Mouse (Mus musculus): ENCODE results near the gene Vasn. TPM values are rescaled to one million over a fixed set of nuclear protein-coding genes. Genes with fewer than 3 reads are reported as not detected.

Vasn gene
- polyA plus RNA-seq, 1 experiment from 2014 or later: 24.1 TPM

DNA sequence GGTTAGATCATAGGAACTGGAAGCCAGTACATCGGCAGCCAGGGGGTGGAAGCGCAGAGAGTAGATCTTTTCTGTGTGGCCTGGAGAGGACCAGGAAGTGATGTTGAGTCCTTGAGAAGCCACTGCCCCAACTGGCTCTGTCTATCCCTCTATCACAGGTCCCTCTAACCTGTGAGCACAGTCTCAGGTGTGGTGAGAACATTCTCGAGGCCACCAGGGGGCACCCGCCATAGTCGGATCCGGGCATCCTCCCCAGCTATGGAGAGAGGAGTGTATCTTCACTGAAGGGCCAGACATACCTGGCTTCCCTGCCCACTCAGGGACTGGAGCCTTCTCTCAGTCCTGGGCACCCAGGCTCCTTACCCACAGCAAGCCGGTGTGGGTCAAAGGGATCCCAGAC is 7.7 kb upstream of the Vasn start:
- H3K27ac ChIP-seq: no peak overlapping the region
- no peak overlapping the region for H3K4me2 ChIP-seq (replicated peaks)
- WGBS: 38% methylated on average over 7 of the region's 7 CpGs

DNA sequence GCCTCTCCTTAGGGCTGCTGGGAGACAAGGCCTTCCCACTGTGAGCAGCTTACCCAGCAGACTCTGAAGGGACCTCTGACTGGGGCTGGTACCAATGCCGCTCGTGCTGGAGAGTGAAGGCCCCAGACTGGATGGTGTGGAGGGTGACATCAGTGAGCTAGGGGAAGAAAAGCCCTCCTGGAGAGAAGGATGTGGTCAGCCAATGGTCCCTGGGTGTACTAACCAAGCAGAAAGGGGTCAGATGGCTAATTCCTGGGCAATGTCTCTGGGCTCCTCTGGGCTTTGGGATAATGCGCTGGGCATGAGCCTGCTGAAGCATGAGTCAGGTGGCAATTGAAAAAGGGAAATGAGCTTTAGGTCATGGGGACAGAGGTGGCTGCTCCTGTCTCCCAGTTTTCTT is 6.1 kb upstream of the Vasn start:
- H3K4me3 ChIP-seq: no peak overlapping the region
- H3K9ac ChIP-seq: no peak overlapping the region
- no peaks in the 10 kb centered on the region for H3K9me3 ChIP-seq
- no peaks in the 10 kb centered on the region for H3K27me3 ChIP-seq
- no peaks in the 10 kb centered on the region for H3K4me1 ChIP-seq
- H3K27ac ChIP-seq: no peak overlapping the region
- H3K4me2 ChIP-seq (replicated peaks): no peak overlapping the region
- WGBS: 88% methylated on average over 3 of the region's 3 CpGs
- no peak for ATAC-seq (ENCODE audit: insufficient number of reproducible peaks, insufficient read depth, low FRiP score, low TSS enrichment)
- H3K36me3 ChIP-seq: 0 out of 2 replicates have a peak, but pooled peaks cover 13% of the 10 kb centered on the region

More for the DNA sequence above, 7.7 kb upstream of the Vasn start:
- Histone ChIP-seq H3K4me1 (no peaks in the 10 kb centered on the region), H3K36me3 (peaks cover 20% of the 10 kb centered on the region), H3K27me3 (no peaks in the 10 kb centered on the region), H3K9ac (no peak overlapping the region), H3K9me3 (no peaks in the 10 kb centered on the region), H3K4me3 (no peak overlapping the region)
- 0 out of 2 replicates have a peak, but pooled peaks have one; percentile 24 for ATAC-seq (ENCODE audit: insufficient number of reproducible peaks, insufficient read depth, low FRiP score, low TSS enrichment)

DNA sequence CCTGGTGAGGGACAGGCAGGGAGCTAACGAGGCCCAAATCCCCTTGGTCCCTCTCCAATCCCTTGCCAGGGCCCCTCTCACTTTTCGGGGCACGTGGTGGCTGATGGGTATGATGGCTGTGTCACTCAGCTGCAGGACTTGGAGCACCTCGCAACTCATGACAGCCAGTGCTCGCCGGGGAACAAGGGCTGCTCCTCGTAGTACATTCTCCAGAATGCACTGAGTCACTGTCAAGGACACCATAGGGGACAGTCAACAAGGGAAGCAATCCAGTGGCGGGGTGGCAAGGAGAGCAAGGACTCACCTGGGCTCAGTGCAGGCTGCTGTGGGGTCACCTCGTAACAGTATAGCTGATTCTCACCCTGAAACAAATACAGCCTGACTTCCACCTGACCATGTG is 5.1 kb upstream of the Vasn start:
- no peaks in the 10 kb centered on the region for H3K9me3 ChIP-seq
- H3K27me3 ChIP-seq: no peaks in the 10 kb centered on the region
- no peak overlapping the region for H3K27ac ChIP-seq
- no peak overlapping the region for H3K9ac ChIP-seq
- ATAC-seq (ENCODE audit: insufficient number of reproducible peaks, insufficient read depth, low FRiP score, low TSS enrichment): no peak
- 0 out of 2 replicates have a peak, but pooled peaks cover 13% of the 10 kb centered on the region for H3K36me3 ChIP-seq
- WGBS: 91% methylated on average over 9 of the region's 9 CpGs
- H3K4me2 ChIP-seq (replicated peaks): no peak overlapping the region
- H3K4me1 ChIP-seq: peaks cover 5% of the 10 kb centered on the region; the same call in 1 of the 2 replicates
- no peak overlapping the region for H3K4me3 ChIP-seq

DNA sequence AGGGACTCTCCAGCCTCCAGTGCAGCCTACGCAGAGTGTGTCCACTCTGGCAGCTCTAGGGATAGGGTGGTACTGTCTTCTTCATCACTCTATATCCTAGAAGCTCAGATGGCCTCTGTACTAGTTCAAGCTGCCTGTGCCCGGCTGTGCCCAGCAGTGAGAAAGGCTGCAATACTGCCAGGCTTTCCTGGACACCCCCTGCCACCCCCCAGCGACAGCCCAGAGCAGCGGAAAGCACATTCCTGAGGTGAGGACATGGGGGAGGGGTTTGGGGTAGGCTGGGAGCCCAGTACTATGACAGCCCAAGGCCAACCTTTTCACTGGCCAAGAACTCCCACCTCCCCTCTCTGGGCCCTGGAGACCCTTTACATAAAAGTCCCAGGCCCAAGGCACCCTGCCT is 4.0 kb upstream of the Vasn start:
- ATAC-seq (ENCODE audit: insufficient number of reproducible peaks, insufficient read depth, low FRiP score, low TSS enrichment): no peak
- Histone ChIP-seq H3K27ac (no peak overlapping the region), H3K36me3 (0 out of 2 replicates have a peak, but pooled peaks cover 13% of the 10 kb centered on the region), H3K4me1 (peaks cover 10% of the 10 kb centered on the region), H3K4me3 (no peak overlapping the region), H3K9me3 (no peaks in the 10 kb centered on the region), H3K4me2 (replicated peaks) (no peak overlapping the region), H3K9ac (no peak overlapping the region), H3K27me3 (no peaks in the 10 kb centered on the region)
- 67% methylated on average over 4 of the region's 4 CpGs for whole genome bisulfite sequencing

GRCm38 (mm10) chr16:4638891-4639390 is 800 bp upstream of the Vasn start:
- H3K4me1 ChIP-seq: peaks cover 42% of the 10 kb centered on the region
- no peak overlapping the region for H3K4me2 ChIP-seq (replicated peaks)
- WGBS: 82% methylated on average over 3 of the region's 3 CpGs
- no peak overlapping the region for H3K4me3 ChIP-seq
- peaks cover 8% of the 10 kb centered on the region; the same call in 1 of the 2 replicates for H3K36me3 ChIP-seq
- H3K9ac ChIP-seq: no peak overlapping the region
- no peak overlapping the region for H3K27ac ChIP-seq
- no peak for ATAC-seq (ENCODE audit: insufficient number of reproducible peaks, insufficient read depth, low FRiP score, low TSS enrichment)
- H3K9me3 ChIP-seq: no peaks in the 10 kb centered on the region
- H3K27me3 ChIP-seq: no peaks in the 10 kb centered on the region

DNA sequence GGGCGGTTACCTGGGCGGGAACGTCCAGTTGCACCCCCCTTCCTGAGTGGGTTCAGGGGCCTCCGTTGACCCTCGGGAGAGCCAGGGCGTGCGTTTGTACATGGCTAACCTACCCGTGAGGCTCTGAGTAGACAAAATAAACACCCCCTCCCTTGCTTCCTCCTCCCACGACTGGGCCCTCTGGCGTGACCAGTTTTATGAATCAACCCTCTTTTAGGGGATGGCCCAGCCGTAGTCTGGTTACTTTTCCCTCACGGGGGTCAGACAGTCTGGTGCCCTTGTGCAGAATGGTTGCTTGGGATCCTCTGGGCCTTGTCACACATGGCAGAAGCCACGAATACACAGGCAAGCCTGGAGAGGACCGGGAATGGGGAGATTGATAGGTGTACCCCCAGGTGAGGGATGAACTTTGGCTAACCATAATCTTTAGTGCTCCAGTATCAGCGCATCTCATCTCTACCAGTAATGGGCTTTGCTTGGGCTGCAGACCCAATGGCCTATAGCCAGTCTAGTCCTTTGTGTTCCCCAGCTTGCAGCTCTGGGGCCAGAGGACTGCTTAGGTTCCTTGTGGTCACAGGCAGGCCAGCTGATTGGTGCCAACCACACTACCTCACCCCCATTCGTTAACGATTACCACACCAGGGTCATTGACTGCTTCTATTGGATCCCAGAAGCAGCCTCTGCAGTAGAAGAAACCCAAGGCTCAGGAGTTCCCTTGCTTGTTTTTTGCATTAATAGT is 695 bp downstream of the Vasn start:
- no peak for ATAC-seq (ENCODE audit: insufficient number of reproducible peaks, insufficient read depth, low FRiP score, low TSS enrichment)
- Histone ChIP-seq H3K9me3 (no peaks in the 10 kb centered on the region), H3K27ac (peak overlapping the region; percentile 93), H3K4me3 (peak overlapping the region; percentile 79), H3K9ac (peak overlapping the region; percentile 86), H3K4me1 (peaks cover 55% of the 10 kb centered on the region), H3K4me2 (replicated peaks) (peak overlapping the region; percentile 63), H3K36me3 (peaks cover 12% of the 10 kb centered on the region), H3K27me3 (no peaks in the 10 kb centered on the region)
- 7% methylated on average over 17 of the region's 17 CpGs for WGBS

GRCm38 (mm10) chr16:4641119-4641838 is 1.5 kb downstream of the Vasn start:
- Histone ChIP-seq H3K4me2 (replicated peaks) (peak overlapping the region; percentile 63), H3K27ac (peak overlapping the region; percentile 93)

GRCm38 (mm10) chr16:4642190-4642589 is 2.4 kb downstream of the Vasn start:
- H3K36me3 ChIP-seq: peaks cover 12% of the 10 kb centered on the region
- no peaks in the 10 kb centered on the region for H3K27me3 ChIP-seq
- peak overlapping the region; percentile 63 for H3K4me2 ChIP-seq (replicated peaks)
- ATAC-seq (ENCODE audit: insufficient number of reproducible peaks, insufficient read depth, low FRiP score, low TSS enrichment): peak; percentile 12; the same call in 1 of the 2 replicates
- H3K4me1 ChIP-seq: peaks cover 73% of the 10 kb centered on the region
- peak overlapping the region; percentile 7; the same call in 1 of the 2 replicates for H3K9ac ChIP-seq
- H3K9me3 ChIP-seq: no peaks in the 10 kb centered on the region
- WGBS: 20% methylated on average over 13 of the region's 13 CpGs
- peak overlapping the region; percentile 79 for H3K4me3 ChIP-seq
- peak overlapping the region; percentile 93 for H3K27ac ChIP-seq

More at GRCm38 (mm10) chr16:4641119-4641838, 1.5 kb downstream of the Vasn start:
- Histone ChIP-seq H3K4me1 (peaks cover 64% of the 10 kb centered on the region), H3K27me3 (no peaks in the 10 kb centered on the region), H3K9me3 (no peaks in the 10 kb centered on the region), H3K9ac (peak overlapping the region; percentile 86), H3K36me3 (peaks cover 12% of the 10 kb centered on the region), H3K4me3 (peak overlapping the region; percentile 79)
- 35% methylated on average over 3 of the region's 3 CpGs for WGBS
- ATAC-seq (ENCODE audit: insufficient number of reproducible peaks, insufficient read depth, low FRiP score, low TSS enrichment): no peak

DNA sequence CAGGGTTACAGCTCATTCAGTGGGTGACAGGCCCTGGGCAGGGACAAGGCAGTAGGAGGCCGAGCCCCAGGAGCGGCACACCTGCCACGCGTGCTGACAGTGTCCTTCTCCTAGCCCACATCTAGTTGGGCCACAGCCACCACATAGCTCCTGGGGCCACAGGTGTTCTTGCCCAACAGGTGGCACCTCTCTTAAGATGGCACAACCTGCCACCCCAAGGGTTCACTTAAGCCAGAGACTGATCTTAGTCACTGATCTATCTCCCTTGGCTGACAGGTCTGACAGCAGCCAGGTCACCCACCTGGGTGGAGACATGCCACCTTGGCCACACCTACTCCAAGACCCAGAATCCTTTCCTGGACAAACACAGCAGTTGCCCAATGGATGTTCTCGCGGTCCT is 3.2 kb downstream of the Vasn start:
- Histone ChIP-seq H3K27ac (peak overlapping the region; percentile 93), H3K4me3 (peak overlapping the region; percentile 79), H3K4me2 (replicated peaks) (peak overlapping the region; percentile 63), H3K4me1 (peaks cover 80% of the 10 kb centered on the region), H3K9ac (peak overlapping the region; percentile 7; the same call in 1 of the 2 replicates), H3K36me3 (peaks cover 12% of the 10 kb centered on the region), H3K27me3 (no peaks in the 10 kb centered on the region), H3K9me3 (no peaks in the 10 kb centered on the region)
- 82% methylated on average over 6 of the region's 6 CpGs for WGBS
- no peak for ATAC-seq (ENCODE audit: insufficient number of reproducible peaks, insufficient read depth, low FRiP score, low TSS enrichment)

DNA sequence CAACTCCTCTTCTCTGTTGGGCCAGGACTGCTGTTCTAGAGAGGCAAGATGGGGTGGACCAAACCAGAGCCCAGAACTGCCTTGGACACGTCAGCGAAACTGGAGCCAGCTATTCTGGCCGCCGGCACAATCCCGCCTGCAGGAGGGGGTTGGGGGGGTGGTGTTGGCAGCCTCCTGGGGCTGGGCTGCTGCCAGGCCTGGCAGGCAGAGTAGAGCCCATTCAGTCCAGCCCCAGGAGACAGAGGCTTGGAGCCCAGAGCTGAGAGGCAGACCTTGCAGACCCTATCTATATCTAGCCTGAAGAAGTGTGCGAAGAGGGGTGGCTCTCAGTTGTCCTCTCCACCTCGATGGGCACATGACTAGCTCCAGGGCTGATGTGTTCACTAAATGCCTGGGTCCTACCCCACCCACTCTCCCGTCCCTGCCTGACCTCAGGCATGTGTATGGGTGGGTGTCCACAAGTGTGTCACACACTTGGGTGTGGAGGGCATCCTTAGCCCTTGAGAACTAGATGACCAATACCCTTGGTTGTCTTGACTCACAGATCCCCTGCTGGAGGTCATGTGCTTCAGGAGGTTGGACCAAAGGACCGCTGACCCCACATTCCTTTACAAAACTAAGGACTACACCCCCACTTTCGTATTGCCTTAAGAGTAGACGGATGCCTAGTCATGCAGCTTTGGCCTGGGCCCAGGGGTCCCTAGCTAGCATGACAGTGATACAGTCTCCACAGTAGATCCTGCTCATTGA is 4.1 kb downstream of the Vasn start:
- no peak overlapping the region for H3K9ac ChIP-seq
- no peaks in the 10 kb centered on the region for H3K27me3 ChIP-seq
- no peak overlapping the region for H3K4me3 ChIP-seq
- peak overlapping the region; percentile 9; the same call in 1 of the 2 replicates for H3K4me2 ChIP-seq (replicated peaks)
- H3K9me3 ChIP-seq: no peaks in the 10 kb centered on the region
- no peak for ATAC-seq (ENCODE audit: insufficient number of reproducible peaks, insufficient read depth, low FRiP score, low TSS enrichment)
- H3K36me3 ChIP-seq: peaks cover 17% of the 10 kb centered on the region
- 0 out of 2 replicates have a peak overlapping the region, but pooled peaks have one; percentile 12 for H3K27ac ChIP-seq
- H3K4me1 ChIP-seq: peaks cover 84% of the 10 kb centered on the region
- 63% methylated on average over 11 of the region's 11 CpGs for WGBS

DNA sequence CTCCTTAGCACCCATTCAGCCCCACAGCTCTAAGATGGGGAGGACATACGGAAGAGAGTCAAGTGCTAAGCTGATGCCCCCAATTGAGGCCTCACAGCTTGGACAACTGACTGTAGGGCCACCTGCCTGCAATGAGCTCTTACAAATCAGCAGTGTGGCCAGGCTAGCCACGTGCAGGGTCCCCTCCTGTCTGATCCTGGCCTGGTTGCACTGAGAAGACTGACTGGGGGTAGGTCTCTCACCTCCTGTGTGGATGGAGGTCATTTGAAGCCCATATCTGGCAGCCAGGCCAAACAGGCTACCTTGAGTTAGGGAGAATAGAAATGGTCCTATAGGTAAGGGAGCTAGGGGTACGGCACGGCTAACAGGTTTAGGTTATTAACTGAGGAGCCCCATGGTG is 6.1 kb downstream of the Vasn start:
- WGBS: 82% methylated on average over 4 of the region's 4 CpGs

More for the DNA sequence above, 6.1 kb downstream of the Vasn start:
- Histone ChIP-seq H3K9me3 (no peaks in the 10 kb centered on the region), H3K4me2 (replicated peaks) (no peak overlapping the region), H3K36me3 (peaks cover 32% of the 10 kb centered on the region), H3K4me3 (no peak overlapping the region), H3K9ac (no peak overlapping the region), H3K4me1 (peaks cover 88% of the 10 kb centered on the region), H3K27ac (0 out of 2 replicates have a peak overlapping the region, but pooled peaks have one; percentile 82), H3K27me3 (no peaks in the 10 kb centered on the region)
- no peak for ATAC-seq (ENCODE audit: insufficient number of reproducible peaks, insufficient read depth, low FRiP score, low TSS enrichment)
